Mouse (Mus musculus) thymus, postnatal 25 days (tissue): Measurements from ENCODE around the gene Tln2.

ENCODE experiments used
- DNase-seq: peaks from one replicate; pipeline ENCODE4 v3.0.0; 2022

Tln2 gene

DNA sequence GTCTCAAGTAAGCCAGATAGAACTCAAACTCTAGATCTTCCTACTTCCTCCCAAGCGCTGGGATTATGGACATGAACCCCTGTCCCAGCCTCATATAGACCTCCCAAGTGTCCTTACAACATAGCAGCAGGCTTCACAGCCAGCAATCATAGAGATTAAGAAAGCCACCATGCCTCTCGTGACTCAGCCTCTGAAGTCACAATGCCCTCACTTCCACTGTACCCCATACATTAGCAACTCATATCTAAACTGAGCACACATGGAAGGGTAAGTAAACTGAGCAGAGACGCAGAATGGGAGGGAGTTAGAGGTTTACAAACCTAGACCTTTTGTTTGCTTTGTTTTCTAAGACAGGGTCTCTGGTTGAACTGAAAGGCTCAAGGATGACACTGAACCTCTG lies 13.7 kb downstream of the Tln2 start:
- no peak for DNase-seq

DNA sequence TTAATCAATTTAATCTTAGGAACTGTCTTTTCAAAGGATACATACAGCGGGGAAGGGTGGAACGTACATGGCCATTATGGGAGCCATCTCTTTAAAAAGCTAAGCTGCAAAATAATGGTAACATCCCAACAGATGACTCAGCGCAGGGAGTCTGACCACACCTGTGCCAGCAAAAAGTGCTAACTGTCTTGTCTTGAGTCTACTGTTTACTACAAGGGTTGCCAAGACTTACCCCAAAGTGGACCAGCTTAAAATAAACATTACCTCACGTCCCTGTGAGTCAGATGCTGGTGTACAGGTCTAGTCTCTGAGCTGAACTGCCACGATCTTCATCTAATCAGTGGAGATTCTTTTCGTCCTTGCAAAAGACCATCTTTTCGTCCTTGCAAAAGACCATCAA lies 14.7 kb downstream of the Tln2 start:
- no peak for DNase-seq

DNA sequence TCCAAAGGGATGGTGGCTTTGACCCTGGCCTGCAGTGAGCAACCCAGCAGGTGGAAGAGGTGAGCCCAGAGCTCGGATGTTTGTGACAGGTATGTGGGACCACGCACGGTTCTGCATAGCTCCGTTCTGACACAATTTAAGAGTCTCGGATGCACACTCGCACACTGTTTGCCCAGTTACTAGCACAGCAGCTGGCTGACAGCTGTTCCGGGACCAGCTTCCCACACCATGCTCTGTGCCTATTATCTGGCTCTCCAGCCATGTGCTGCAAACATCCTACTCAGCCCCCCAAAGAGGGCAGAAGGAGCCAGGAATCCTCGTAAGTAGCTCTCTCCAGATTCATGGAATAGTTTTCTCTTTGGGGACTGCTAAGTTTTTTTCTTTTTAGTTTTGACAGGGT lies 17.6 kb downstream of the Tln2 start:
- no peak for DNase-seq

GRCm38 (mm10) chr9:67539776-67540706 lies 19.5 kb downstream of the Tln2 start:
- DNase-seq = no peak

DNA sequence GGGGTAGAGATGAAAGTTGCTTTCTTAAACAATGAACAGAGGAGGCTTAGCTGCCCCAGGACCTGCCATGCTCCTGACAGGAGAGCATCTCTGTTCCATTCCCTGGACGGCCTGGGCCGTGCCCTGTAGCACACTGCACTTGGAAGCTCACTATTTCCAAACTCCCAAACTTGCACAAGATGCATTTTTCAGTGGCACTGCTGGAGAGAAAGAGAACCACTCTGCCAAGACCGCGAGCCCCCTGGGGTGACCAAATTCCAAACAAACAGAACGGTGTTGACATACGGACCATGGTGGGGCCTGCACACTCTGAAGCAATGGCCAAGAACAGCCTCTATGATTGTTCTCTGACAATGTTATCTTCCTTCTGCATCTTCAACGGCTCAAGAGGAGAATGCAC lies 25.1 kb downstream of the Tln2 start:
- DNase-seq = no peak

DNA sequence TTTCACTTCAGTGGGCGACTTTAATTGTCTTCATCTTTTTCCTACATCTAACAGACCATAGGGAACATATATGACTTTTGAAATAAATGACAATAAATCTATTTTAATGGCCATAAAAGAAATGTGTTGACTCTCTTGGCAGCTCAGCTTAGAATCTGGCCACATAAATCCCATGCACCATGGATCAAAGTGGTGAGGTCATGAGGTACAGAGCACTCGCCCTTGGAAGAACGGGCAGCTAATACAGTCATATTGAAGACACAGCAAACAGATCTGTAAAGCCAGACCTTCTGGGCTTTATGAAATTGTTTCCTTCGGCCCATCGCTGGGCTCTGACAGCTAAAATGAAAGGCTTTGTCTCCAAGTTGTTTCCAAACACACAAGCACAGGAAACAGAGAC lies 26.2 kb downstream of the Tln2 start:
- no peak for DNase-seq

DNA sequence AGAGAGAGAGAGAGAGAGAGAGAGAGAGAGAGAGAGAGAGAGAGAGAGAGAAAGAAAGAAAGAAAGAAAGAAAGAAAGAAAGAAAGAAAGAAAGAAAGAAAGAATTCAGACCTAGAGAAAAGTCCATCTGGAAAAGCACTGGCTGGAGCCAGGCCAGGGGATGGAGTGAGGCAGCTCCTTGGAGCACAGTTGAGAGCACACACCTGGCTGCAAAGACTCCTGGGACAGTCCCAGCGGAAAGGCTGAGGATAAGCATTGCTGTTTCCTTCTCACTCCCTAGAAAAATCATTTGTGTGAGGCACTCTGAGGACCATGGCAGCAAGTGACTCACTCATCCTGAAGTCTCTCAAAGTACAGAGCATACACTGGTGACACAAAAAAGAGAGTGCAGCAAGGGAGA lies 26.9 kb downstream of the Tln2 start:
- no peak for DNase-seq

- DNase-seq = no peak
These were observed 29.9 kb downstream of the Tln2 start for GRCm38 (mm10) chr9:67529600-67529999.

- no peak for DNase-seq
These were observed 31.8 kb downstream of the Tln2 start for GRCm38 (mm10) chr9:67527726-67528125.

DNA sequence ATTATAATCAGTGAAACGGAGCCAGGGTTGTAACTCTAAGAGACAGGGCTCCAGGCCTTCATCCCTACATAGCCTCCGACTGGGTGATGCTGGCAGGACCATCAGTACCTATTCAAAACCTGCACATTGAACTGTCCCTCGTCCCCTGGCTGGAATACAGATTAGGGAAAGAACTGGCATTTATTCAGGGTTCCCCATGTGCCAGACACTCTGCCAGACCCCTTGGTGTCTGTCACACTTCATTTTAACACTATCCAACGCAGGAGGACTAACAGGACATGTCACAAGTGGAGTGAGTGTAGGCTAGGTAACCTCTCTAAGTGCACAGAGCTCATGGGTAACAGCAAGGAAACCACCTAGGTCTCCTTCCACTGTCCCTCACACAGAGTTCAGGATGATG lies 37.8 kb downstream of the Tln2 start:
- no peak for DNase-seq

GRCm38 (mm10) chr9:67509510-67509909 lies 50.0 kb downstream of the Tln2 start:
- DNase-seq = no peak

DNA sequence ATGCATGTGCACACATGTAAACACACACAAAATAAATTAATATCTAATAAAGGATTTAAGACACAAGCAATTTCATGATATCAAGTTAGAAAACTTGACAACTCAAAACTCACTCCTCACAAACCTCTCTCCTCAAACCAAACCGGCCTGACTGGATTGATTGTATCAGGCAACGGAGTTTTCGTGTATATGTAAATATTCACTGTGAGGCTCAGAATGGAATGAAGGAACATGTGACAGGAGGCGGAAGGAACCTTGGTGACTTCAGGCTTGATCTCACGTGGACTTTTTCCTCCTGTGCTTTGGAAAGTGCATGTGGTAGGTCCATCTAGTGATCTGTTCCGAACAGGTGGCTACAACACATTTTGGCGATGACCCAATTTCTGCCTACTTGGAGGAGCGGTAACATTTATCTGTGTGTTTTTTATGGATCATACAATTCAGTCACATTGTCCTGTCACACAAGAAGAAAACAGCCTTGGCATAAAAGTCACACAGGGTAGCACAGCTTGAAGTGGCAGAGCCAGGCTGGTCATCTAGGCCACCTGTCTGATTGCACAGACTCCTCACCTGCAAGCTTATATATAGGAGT lies 54.7 kb downstream of the Tln2 start:
- DNase-seq = no peak

- no peak for DNase-seq
These were observed 57.7 kb downstream of the Tln2 start for GRCm38 (mm10) chr9:67501801-67502200.

DNA sequence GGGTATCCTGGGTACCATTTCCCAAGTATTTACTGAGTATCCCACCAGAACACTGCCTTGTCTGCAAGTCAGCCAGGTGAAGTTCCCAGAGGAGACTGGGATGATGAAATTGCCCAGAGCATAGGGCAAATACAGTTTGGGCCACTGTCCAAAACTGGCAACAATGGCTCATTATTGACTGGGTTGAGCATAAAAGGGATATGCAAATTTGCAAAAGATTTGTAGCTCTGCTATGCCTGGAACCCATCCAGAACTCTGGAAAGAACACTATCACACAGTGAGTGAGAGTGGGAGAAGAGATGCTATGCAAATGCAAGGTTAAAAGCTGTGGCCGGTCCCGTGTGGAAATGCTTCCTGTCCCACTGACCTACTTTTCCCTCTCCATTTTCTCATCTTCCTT lies 63.1 kb downstream of the Tln2 start:
- DNase-seq = no peak

DNA sequence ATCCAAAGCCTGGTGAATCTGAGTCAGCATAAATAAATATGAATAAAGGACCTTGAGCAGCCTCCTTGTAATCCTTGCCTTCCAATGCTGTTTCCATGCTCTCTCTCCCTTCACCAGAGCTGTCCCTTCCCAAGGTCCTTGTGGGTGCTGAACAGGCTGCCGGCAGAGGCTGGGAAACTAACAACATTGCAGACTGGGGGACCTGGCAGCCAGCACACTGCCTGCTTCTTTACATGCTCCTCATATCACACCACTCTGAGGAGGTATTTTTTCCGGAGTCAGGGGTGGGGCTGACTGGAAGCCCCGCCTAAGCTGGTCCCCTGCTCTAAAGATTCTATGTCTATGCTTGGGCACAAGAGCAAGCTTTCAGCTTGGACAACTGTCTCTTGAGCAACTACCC lies 64.2 kb downstream of the Tln2 start:
- no peak for DNase-seq

DNA sequence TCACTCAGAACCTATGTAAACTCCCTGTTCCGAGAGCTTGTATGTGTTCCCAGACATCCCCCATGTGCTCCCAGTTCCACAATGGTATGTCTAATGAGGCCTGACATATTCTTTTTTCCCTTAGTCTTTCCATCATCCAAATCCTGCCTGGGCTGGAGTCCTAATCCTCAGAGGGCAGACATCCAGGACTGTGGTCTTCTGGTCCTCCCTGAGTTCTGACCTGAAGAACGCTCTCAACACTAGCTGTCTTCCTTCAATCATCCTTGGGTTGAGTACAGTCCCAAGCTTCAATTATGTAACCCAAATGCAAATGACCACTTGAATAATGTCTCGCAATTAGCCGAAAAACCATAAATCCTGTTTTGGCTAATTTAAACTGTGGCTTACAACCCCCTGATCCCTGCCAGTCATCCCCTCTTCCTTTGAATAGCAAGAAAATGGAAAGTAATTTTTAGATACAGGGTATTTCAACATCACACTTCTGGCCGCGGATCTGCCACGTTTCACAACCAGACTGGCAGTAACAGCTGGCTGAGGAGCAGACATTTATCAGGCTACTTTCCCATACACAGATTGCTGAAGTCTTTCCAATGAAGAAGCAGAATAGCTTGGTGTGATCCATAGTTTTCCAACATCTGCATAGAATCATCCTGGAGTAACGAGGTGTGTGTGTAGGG lies 65.5 kb downstream of the Tln2 start:
- no peak for DNase-seq

DNA sequence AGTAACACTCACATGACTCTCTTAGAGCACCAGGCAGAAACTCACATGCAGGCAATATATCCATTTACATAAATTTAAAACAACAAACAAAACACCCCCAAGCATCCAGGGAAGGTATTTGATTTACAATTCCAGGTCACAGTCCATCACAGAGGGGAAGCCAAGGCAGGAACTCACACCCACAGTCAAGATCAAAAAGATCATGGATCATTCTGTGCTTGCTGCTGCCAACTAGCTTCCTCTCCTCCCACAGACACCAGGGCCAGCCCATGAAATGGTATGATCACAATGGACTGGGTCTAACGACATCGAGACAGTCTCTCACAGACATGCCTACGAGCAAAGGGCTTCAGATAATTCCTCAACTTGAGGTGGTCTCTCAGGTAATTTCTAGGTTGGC lies 70.1 kb downstream of the Tln2 start:
- DNase-seq = no peak

- DNase-seq = no peak
These were observed 72.9 kb downstream of the Tln2 start for GRCm38 (mm10) chr9:67486621-67487020.

GRCm38 (mm10) chr9:67485169-67486072 lies 74.1 kb downstream of the Tln2 start:
- no peak for DNase-seq

- no peak for DNase-seq
These were observed 77.2 kb downstream of the Tln2 start for GRCm38 (mm10) chr9:67482277-67482676.

GRCm38 (mm10) chr9:67481851-67482250 lies 77.7 kb downstream of the Tln2 start:
- no peak for DNase-seq

DNA sequence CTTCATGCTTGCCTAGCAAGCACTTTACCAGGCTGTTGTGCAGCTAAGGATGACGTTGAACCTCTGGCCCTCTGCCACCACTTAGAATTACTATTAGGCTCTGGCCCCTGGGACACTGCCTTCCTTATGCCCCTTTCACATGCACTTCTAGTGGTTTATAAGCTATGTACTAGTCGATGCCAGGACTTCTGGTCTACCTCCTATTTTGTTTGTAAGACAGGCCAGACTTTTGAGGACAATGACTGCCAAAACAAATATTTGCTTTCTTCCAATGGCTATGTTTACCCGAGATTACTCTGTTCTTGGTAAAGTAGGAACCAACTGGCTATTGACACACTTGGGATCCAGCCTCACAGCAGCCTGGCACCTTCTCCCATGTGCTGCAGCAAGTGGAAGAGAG lies 82.1 kb downstream of the Tln2 start:
- DNase-seq = no peak

DNA sequence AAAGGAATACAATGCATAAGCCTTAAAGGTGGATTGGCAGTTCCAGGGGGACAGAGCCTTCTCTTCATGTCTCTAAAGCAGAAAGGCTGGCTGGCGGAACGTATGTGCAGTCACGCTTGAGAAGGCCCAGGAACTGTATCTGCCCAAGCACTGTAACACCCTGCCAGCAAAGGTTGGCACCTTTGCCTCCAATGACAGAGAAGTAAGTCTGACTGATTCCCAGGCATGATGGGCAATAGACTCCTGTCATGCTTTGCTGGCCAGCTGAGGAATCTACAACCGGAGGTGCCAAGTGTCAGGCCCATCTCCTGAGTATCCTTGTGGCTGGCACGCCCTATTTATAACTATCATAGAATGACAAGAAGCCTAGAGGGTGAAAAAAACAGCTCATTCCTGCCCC lies 83.3 kb downstream of the Tln2 start:
- no peak for DNase-seq
